Mouse (Mus musculus) MEL-GATA-1-ER (cell line): ENCODE measurements around the gene Lsm7.
"Not testable (repeated sequence)": the region's sequence is repeated elsewhere in the genome, so short reads cannot be mapped to it uniquely, and the experiment has no call there.

Source experiments
- DNase-seq: peaks from one replicate; pipeline ENCODE4 v3.0.0-alpha.2; 2012; ENCODE audit warnings: low read depth; ENCODE audit errors: extremely low read depth

Lsm7 gene

GRCm38 (mm10) chr10:80836949-80837379 is 18.0 kb downstream of the Lsm7 start:
- no peak for DNase-seq

DNA sequence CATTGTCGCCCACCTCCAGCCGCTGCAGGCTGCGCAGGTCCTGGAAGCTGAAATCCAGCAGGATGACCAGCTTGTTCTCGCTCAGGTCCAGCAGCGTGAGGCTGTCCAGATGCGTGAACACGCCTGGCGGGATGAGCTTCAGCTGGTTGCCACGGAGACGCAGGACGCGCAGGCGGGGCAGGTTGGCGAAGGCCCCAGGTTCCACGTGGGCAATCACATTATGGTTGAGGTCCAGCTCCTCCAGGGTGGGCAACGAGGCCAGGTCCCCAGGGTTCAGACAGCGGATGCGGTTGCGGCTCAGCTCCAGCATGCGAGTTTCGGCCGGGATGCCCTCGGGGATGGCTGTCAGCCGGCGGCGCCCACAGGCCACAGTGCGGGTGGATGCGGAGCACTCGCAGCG is 19.4 kb downstream of the Lsm7 start:
- DNase-seq = no peak

GRCm38 (mm10) chr10:80832818-80833217 is 22.2 kb downstream of the Lsm7 start:
- no peak for DNase-seq

GRCm38 (mm10) chr10:80831136-80831535 is 23.9 kb downstream of the Lsm7 start:
- DNase-seq = no peak

GRCm38 (mm10) chr10:80829359-80830278 is 25.4 kb downstream of the Lsm7 start:
- DNase-seq = no peak

- DNase-seq = not testable (repeated sequence)
These were observed 26.4 kb downstream of the Lsm7 start for GRCm38 (mm10) chr10:80828587-80828986.

DNA sequence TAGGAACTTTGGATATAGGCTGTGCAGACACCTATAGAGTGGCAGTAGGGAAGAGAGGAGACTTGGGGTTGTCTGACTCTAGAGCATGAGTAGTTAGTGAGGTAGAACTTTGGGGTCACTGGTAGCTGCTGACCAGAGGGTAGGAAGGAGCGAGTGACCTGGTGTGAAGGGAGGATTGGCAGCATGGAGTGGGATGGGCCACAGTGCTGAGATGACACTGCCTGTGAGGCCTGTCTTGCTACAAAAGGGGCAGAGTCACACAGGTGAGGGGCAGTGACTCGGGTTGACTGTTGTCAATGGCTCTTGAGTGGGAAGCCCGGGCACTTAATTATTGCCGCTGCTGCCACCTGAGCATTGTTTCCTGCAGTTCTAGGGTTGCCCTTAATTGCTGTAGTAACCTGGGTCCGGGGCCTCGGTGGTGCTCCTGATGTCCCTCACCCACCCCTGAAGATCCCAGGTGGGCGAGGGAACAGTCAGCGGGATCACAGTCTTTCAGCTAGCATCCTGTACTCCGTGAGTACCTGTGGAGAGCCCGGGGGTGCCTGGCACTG is 27.1 kb downstream of the Lsm7 start:
- DNase-seq = no peak

DNA sequence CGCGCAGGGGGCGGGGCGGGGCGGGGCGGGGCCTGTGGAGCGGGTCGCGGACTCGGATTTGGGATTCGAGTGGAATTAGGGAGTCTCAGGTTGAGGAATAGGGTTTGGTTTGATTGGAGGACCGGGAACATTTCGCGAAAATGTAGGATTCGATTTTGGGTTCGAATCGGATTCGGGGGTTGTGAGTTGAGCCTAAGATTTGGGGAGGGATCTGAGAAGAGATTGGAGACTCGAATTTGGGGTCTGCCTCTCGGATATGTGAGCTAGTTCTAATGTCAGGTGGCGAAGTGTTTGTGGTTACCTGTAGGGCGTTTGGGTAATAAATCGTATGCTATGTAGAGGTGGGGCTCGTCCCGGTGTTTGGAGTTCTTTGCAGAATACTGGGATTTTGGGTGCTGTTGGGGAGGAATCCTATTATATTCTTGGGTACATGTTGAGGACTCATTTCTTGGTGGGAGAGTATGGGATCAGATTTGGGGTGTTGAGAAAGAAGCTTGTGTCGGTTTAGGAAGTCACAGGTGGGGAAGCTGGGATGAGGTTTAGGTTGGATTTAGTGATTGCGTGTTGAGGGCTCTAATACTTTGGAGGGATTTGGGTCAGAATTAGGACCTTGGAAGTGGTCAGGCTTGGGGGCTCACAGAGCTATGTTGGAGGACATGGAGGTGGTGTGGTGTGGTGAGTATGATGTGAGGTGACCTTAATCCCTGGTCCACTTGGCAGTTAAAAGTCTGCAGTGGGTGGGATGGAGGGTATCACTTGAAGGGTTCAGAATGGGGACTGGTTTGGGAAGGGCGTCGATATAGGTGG is 27.7 kb downstream of the Lsm7 start:
- no peak for DNase-seq

DNA sequence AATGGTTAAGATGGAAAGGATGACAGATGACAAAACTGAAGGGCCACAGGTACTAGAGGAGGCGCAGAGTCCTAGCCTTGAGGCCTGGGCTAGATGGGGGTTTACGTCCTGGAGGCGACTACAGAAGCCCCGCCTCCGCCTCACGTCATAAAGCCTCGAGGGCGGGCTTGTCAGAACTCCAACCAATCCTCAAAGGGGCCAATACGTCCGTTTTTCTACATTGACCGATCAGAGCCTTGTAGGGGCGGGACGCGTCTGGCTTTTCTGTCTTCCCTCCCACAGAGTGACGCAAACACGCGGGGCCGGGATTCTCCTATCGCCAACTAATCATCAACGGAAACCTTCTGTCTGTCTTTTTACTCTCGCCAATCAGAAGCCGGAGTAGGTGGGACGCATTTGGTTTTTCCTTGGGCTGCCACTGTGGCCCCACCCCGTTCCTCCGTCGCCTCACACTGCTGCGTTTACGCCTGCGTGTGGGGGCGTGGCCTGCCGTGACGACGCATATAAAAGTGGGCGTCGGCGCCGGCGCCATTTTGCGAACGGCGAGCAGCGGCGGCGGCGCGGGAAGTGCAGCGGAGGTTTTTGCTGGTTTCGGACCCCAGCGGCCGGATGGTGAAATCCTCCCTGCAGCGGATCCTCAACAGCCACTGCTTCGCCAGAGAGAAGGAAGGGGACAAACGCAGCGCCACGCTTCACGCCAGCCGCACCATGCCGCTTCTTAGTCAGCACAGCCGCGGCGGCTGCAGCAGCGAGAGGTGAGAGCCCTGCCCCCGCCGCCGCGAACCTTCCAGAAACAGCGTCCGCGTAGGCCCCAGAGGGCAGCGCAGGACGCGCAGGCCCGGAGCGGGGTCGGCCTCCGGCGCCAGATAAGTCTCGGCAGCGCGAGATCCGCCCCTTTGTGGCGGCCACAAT is 28.6 kb downstream of the Lsm7 start, which contains the start of gene Oaz1:
Oaz1 (plus strand) TSS at position 506 of the 912 bp plus-strand sequence.
- DNase-seq = peak; percentile 99

- DNase-seq = no peak
These were observed 30.2 kb downstream of the Lsm7 start for GRCm38 (mm10) chr10:80824827-80825226.

DNA sequence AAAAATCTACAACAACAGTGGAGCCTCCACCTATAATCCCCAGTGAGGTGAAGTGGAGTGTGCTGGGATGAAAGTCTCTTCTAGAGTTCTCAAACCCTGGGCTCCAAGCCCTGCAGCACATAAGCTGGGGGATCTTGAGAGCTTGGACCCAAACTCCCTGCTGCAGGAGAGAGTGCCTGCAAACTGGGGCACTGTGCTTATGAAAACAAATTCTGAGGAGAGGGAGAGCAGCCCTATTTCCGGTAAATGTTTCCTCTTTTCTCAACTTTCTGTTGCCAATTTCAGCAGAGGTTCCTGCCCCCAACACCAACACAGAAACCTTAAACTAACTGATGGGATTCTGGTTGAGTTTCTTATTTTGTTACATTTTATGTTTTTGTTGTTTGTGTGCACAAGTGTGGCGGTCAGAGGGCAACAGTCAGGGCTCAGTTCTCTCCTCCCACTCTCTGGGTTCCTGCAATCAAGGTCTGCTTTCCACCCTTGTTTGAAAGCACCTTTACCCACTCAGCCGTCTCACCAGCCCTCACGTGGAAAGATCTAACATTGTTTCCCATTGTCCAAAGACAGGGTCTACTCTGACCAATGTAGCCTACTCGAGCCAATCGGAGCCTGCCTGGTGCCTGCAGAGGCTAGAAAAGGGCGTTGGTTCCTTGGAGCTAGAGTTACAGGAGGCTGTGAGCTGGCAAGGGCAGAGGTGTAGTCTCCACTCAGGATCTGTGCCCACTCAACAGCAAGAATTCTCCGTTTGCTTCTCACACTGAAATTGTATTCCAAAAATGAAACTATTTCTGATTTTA is 31.0 kb downstream of the Lsm7 start:
- no peak for DNase-seq

DNA sequence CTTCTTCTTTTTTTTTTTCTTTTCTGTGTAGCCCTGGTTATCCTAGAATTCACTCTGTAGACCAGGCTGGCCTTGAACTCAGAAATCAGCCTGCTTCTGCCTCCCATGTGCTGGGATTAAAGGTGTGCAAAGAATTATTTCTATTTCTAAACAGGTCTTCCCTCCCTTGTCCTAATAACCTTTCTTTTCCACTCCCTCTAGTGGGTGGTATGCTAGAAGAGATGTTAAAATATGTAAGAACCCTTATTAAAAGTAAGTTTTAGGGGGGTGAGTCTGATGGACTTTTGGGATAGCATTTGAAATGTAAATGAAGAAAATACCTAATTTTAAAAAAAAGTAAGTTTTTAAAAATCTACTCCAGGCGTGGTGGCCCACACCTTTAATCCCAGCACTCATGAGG is 31.7 kb downstream of the Lsm7 start:
- DNase-seq = no peak

DNA sequence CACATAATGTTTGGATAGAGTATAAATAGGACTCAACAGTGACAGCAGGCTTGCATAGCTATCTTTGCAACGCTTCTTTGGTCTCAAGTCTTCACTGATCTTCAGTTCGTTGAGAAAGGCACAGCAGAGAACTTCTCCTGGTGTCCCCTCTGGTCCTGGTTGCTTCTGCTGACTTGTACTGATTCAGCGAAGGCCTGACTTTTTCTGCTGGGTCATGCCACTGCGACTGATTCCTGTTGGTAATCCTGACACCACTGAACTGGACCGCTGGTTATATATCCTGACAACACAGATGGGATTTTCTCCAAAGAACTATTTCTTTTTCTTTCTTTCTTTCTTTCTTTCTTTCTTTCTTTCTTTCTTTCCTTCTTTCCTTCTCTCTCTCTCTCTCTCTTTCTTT is 32.5 kb downstream of the Lsm7 start:
- no peak for DNase-seq

GRCm38 (mm10) chr10:80821991-80822390 is 33.0 kb downstream of the Lsm7 start:
- no peak for DNase-seq

- DNase-seq = no peak
These were observed 35.6 kb downstream of the Lsm7 start for GRCm38 (mm10) chr10:80819406-80819805.

DNA sequence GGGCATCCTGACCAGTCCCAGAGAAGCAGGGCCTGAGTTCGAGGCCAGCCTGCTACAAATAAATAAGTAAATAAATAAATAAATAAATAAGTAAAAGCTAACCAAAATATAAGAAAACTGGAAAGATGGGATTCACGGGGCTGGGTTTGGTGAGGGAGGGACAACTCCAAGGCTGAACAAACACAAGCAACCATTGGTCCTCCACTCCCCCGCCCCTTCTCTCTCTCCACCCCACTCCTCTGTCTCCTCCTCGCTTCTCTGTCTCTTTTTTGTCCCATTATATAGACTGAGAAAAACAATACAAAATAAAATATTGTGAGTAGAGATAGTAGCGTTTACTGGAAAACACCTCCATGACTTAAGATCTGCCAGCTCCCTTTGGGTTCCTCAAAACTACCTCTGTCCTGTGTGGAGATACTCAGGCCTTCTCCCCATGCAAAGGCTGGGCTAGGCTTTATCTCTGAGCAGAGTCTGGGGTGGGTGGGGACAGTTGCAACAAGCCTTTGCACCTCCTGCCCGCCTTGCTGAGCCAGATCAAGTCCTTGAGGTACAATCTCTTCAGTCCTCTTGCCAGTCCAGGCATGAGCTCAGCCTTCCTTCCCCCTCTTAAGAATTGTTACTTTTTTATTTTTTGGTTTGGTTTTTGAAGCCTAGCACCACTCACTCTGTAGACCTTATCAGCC is 36.3 kb downstream of the Lsm7 start:
- peak; percentile 90 for DNase-seq

DNA sequence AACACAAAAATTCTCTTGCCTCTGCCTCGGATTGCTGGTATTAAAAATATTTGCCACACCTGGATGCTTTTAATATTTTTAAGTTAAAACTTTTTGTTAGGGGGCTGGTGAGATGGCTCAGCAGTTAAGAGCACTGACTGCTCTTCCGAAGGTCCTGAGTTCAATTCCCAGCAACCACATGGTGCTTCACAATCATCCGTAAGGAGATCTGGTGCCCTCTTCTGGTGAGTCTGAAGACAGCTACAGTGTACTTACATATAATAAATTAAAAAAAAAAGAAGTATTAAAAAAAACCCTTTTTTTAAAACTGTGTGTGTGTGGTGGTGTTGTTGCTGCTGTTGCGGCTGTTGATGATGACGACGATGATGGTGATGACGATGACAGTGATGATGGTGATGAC is 37.1 kb downstream of the Lsm7 start:
- DNase-seq = peak; percentile 37

DNA sequence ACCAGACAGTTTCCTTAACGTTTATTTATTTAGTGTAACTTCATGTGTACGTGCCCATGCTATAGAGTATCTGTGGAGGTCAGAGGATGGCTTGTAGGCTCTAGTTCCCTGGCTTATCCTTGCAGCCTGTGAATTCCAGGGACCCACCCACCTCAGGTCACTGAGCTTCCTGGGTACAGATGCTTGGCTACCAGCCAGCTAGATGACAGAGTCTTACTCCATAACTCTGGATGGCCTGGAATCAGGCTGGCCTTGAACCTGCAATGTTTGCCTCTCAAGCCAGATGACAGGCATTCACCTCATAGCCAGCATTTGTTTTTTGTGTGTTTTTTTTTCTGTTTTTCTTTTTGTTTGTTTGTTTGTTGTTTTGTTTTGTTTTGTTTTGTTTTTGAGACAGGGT is 37.8 kb downstream of the Lsm7 start:
- DNase-seq = no peak

- peak; percentile 62 for DNase-seq
These were observed 38.7 kb downstream of the Lsm7 start for GRCm38 (mm10) chr10:80816303-80816702.
